Mouse (Mus musculus) naive thymus-derived CD4-positive, alpha-beta T cell, adult 2 months (primary cell): ENCODE measurements around the gene Pou2af1.

ENCODE experiments used
- DNase-seq: peaks from one replicate; pipeline ENCODE4 v3.0.0-alpha.2; 2011; ENCODE audit warnings: low read depth

Pou2af1 gene

DNA sequence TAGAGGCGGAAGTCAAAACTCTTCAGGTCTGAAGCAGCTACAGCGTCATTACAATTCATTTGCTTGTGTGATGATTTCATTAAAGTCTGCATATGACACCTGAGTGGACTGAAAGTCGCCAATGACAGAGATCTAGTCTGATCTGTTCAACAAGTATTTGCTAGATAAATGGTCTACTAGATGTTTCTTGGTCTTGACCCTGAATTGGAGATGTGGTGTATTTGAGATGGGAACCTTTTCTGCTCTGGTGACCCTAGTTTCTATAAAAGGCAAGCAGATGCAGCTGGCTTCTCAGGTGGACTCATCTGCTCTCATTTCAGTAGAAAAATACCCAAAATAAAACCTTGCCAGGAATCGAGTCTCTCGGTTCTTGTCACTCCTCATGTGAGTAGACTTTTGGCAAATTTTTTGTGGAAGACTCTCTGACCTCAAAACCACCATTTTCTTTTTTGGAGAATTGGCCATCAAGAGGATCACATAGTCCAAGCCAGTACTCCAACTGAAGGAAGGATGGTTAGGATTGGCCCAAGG, 12.2 kb downstream of the Pou2af1 start:
- no peak for DNase-seq

- no peak for DNase-seq
Observed at GRCm38 (mm10) chr9:51230701-51231389, 17.3 kb downstream of the Pou2af1 start.

GRCm38 (mm10) chr9:51232163-51232562, 18.7 kb downstream of the Pou2af1 start:
- no peak for DNase-seq

GRCm38 (mm10) chr9:51238741-51239385, 25.4 kb downstream of the Pou2af1 start:
- peak; percentile 54 for DNase-seq

DNA sequence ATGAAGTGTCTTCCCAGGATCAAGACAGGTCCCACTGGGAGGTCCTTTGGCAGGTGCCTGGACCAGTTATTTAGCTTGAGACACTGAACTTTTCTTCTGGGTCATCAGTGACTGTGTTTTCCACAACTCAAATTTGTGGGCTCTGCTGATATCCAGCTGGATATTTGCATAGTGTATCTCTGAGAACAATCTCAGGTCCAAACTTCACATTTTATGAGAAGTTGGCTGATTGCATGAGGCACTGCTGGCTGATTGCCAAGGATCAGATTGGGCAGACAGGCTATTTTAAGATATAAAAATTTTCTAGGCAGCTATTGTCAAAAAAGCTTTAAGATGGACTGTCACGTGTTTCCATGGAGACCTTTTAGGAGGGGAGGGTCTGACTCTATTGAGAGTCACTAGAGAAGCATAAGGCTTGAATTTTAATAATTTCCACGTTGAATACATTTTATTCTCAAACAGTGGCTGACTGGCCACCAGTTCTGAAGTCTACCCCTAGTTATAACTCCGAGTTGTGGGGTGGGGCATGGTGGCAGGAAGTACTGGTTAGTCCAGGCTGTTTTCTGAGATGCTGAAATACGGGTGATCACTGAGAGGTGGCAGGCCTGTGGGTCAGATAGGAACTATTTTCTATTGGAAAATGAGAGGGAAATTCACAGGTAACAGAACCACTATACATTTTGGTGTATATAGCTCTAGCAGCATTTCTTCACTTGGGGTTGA, 43.4 kb downstream of the Pou2af1 start:
- no peak for DNase-seq

DNA sequence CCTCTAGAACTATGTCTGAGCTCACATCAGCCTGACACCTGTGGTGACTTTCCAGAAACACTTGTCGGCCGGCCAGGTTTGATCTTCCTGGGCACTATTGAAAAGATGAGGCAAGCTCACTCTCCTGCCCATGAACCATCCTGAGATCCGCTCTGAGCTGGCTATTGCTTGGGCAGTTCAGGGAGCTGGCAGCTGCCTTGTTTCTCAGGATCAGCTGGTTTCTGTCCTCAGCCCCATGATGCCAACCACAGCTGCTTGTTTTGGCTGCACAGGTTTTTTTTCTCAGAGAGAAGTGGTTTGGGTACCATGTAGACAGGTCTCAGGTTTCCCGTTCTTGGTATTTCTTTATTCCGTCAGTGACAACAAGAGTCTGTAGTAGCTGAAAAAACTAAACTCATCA, 44.9 kb downstream of the Pou2af1 start:
- no peak for DNase-seq

GRCm38 (mm10) chr9:51268852-51269251, 55.3 kb downstream of the Pou2af1 start:
- DNase-seq, result no peak

DNA sequence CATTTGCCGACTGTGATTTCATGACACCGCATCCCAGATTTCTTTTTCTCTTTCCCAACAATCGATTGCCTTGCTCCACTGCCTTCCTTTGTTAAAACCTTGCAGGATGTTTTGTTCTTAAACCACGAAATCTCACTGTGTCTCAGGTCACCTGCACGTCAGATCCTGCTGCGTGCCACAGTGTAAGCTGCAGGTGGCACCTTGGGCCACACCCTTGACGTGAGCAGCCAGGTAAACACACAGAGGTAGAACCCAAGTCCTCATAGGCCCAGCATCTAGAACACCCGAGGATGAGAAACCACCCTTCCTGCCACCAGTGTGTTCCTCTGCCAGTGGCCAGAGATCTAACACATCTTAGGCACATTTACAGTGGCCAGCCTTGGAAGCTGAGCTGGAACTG, 57.6 kb downstream of the Pou2af1 start:
- no peak for DNase-seq

GRCm38 (mm10) chr9:51272102-51272501, 58.6 kb downstream of the Pou2af1 start:
- DNase-seq, result no peak

DNA sequence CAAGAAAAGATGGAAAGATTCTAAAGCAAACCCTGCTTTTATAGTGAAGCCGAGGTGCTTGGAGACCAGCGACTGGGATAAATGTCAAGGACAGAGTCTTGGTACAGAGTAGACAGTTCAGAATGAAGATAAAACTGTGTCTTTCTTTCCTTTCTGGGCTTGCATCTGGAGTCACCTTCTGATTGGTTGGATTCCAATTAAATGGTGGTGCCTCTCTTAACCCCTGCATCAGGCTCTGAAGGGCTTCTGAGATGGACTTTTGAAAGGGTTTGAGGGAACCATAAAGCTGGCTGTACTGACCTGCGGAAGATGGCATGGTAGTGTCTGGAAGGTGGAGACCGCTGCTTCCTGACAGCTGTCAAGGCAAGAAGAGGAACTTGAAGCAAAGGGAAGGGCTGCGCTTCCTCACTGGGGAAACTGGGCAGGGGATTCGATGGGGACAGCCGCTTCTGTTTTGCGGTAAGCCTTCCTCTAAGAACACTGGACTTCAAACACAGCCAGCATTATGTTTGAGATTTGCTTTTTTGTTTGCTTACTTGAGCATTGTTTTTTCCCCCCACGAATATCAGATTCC, 60.2 kb downstream of the Pou2af1 start:
- DNase-seq, result no peak

- no peak for DNase-seq
Observed at GRCm38 (mm10) chr9:51274678-51275077, 61.2 kb downstream of the Pou2af1 start.

DNA sequence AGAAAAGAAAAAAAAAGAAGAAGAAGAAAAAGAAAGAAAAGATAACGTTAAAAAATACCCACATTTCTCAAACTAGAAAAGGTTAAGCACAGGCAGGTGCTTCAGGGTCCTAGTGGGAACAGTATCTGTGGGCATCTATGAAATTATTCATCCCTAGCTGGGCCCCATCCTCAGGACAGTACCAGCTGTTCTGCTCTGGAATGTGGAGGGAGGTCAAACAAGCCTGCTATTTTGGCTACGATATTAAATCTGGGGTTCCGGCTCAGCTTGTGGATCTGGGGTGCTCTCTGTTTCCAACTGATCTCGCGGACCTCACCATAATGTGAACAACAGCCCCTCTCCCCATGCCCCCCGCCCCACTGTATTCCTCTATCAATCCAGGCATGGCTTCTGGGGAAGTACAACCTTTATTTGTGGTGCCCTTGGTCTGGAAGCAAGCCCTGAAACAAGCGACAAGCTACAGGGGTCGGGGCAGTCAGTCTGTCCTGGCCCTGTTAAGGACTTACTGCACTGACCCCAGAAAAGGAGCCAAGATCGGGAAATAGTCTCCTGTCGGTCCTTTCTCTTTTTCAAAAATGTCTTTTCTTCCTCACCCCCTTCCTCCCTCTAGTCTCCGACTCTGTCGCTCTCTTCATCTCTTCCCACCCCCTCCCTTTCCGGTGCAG, 64.5 kb downstream of the Pou2af1 start:
- DNase-seq, result no peak

- DNase-seq, result peak; percentile 45
Observed at GRCm38 (mm10) chr9:51278500-51279381, 65.2 kb downstream of the Pou2af1 start, which contains the start of gene Colca2. Gene Colca2 (minus strand): TSS chr9:51278569.

GRCm38 (mm10) chr9:51286079-51286478, 72.6 kb downstream of the Pou2af1 start:
- no peak for DNase-seq
